Mouse (Mus musculus): ENCODE results near the gene Pced1b.

Pced1b gene

GRCm38 (mm10) chr15:97285665-97286212, 38.8 kb downstream of the Pced1b start:
- Histone ChIP-seq H3K4me3 (replicated peaks; ENCODE audit: low read length) (no peak overlapping the region), H3K4me1 (replicated peaks; ENCODE audit: low read depth, low read length) (peaks cover 39% of the 10 kb centered on the region), H3K27me3 (ENCODE audit: insufficient read depth, low read length) (no peaks in the 10 kb centered on the region), H3K9me3 (ENCODE audit: low read length) (no peaks in the 10 kb centered on the region), H3K36me3 (ENCODE audit: insufficient read depth, low read length) (no peaks in the 10 kb centered on the region)
- TF ChIP-seq CTCF (conservative IDR thresholded peaks at IDR 0.05; ENCODE audit: low read length) = no peak
- no peak for TF ChIP-seq NANOG (IDR thresholded peaks at IDR 0.05; ENCODE audit: borderline replicate concordance, low read length)
- TF ChIP-seq POU5F1 (IDR thresholded peaks at IDR 0.05; ENCODE audit: borderline replicate concordance, low read length) = no peak

GRCm38 (mm10) chr15:97286731-97287130, 39.8 kb downstream of the Pced1b start:
- no peak for TF ChIP-seq CTCF (conservative IDR thresholded peaks at IDR 0.05; ENCODE audit: low read length)
- Histone ChIP-seq H3K36me3 (ENCODE audit: insufficient read depth, low read length) (no peaks in the 10 kb centered on the region), H3K4me1 (replicated peaks; ENCODE audit: low read depth, low read length) (peaks cover 41% of the 10 kb centered on the region)

GRCm38 (mm10) chr15:97287436-97288143, 40.7 kb downstream of the Pced1b start:
- no peak overlapping the region for H3K4me3 ChIP-seq (replicated peaks; ENCODE audit: low read length)
- no peaks in the 10 kb centered on the region for H3K36me3 ChIP-seq (ENCODE audit: insufficient read depth, low read length)
- peaks cover 45% of the 10 kb centered on the region for H3K4me1 ChIP-seq (replicated peaks; ENCODE audit: low read depth, low read length)
- no peaks in the 10 kb centered on the region for H3K9me3 ChIP-seq (ENCODE audit: low read length)
- no peaks in the 10 kb centered on the region; the same call in 1 of the 2 replicates for H3K27me3 ChIP-seq (ENCODE audit: insufficient read depth, low read length)
- TF ChIP-seq POU5F1 (IDR thresholded peaks at IDR 0.05; ENCODE audit: borderline replicate concordance, low read length) = no peak
- TF ChIP-seq NANOG (IDR thresholded peaks at IDR 0.05; ENCODE audit: borderline replicate concordance, low read length) = no peak
- TF ChIP-seq CTCF (conservative IDR thresholded peaks at IDR 0.05; ENCODE audit: low read length) = no peak

More at GRCm38 (mm10) chr15:97286731-97287130, 39.8 kb downstream of the Pced1b start:
- Histone ChIP-seq H3K4me3 (replicated peaks; ENCODE audit: low read length) (no peak overlapping the region), H3K9me3 (ENCODE audit: low read length) (no peaks in the 10 kb centered on the region), H3K27me3 (ENCODE audit: insufficient read depth, low read length) (no peaks in the 10 kb centered on the region; the same call in 1 of the 2 replicates)

GRCm38 (mm10) chr15:97288690-97289089, 41.8 kb downstream of the Pced1b start:
- TF ChIP-seq POU5F1 (IDR thresholded peaks at IDR 0.05; ENCODE audit: borderline replicate concordance, low read length) (no peak), CTCF (conservative IDR thresholded peaks at IDR 0.05; ENCODE audit: low read length) (no peak), NANOG (IDR thresholded peaks at IDR 0.05; ENCODE audit: borderline replicate concordance, low read length) (no peak)
- Histone ChIP-seq H3K36me3 (ENCODE audit: insufficient read depth, low read length) (no peaks in the 10 kb centered on the region), H3K4me1 (replicated peaks; ENCODE audit: low read depth, low read length) (peaks cover 49% of the 10 kb centered on the region), H3K9me3 (ENCODE audit: low read length) (no peaks in the 10 kb centered on the region), H3K27me3 (ENCODE audit: insufficient read depth, low read length) (no peaks in the 10 kb centered on the region; the same call in 1 of the 2 replicates), H3K4me3 (replicated peaks; ENCODE audit: low read length) (no peak overlapping the region)

- Histone ChIP-seq H3K9me3 (ENCODE audit: low read length) (no peaks in the 10 kb centered on the region), H3K27me3 (ENCODE audit: insufficient read depth, low read length) (no peaks in the 10 kb centered on the region; the same call in 1 of the 2 replicates), H3K4me1 (replicated peaks; ENCODE audit: low read depth, low read length) (peaks cover 49% of the 10 kb centered on the region), H3K36me3 (ENCODE audit: insufficient read depth, low read length) (no peaks in the 10 kb centered on the region), H3K4me3 (replicated peaks; ENCODE audit: low read length) (no peak overlapping the region)
- TF ChIP-seq CTCF (conservative IDR thresholded peaks at IDR 0.05; ENCODE audit: low read length) (no peak), NANOG (IDR thresholded peaks at IDR 0.05; ENCODE audit: borderline replicate concordance, low read length) (no peak), POU5F1 (IDR thresholded peaks at IDR 0.05; ENCODE audit: borderline replicate concordance, low read length) (no peak)
Observed at GRCm38 (mm10) chr15:97289176-97289575, 42.3 kb downstream of the Pced1b start.

- no peaks in the 10 kb centered on the region for H3K9me3 ChIP-seq (ENCODE audit: low read length)
- H3K4me3 ChIP-seq (replicated peaks; ENCODE audit: low read length) = no peak overlapping the region
- peaks cover 49% of the 10 kb centered on the region for H3K4me1 ChIP-seq (replicated peaks; ENCODE audit: low read depth, low read length)
- H3K27me3 ChIP-seq (ENCODE audit: insufficient read depth, low read length) = no peaks in the 10 kb centered on the region; the same call in 1 of the 2 replicates
- H3K36me3 ChIP-seq (ENCODE audit: insufficient read depth, low read length) = no peaks in the 10 kb centered on the region
- no peak for TF ChIP-seq CTCF (conservative IDR thresholded peaks at IDR 0.05; ENCODE audit: low read length)
- no peak for TF ChIP-seq NANOG (IDR thresholded peaks at IDR 0.05; ENCODE audit: borderline replicate concordance, low read length)
- no peak for TF ChIP-seq POU5F1 (IDR thresholded peaks at IDR 0.05; ENCODE audit: borderline replicate concordance, low read length)
Observed at GRCm38 (mm10) chr15:97290351-97290750, 43.4 kb downstream of the Pced1b start.

GRCm38 (mm10) chr15:97291291-97292050, 44.6 kb downstream of the Pced1b start:
- H3K4me3 ChIP-seq (replicated peaks; ENCODE audit: low read length) = peak overlapping the region; percentile 10; the same call in 1 of the 2 replicates
- no peaks in the 10 kb centered on the region; the same call in 1 of the 2 replicates for H3K27me3 ChIP-seq (ENCODE audit: insufficient read depth, low read length)
- no peaks in the 10 kb centered on the region for H3K36me3 ChIP-seq (ENCODE audit: insufficient read depth, low read length)
- no peaks in the 10 kb centered on the region for H3K9me3 ChIP-seq (ENCODE audit: low read length)
- TF ChIP-seq POU5F1 (IDR thresholded peaks at IDR 0.05; ENCODE audit: borderline replicate concordance, low read length) (no peak), CTCF (conservative IDR thresholded peaks at IDR 0.05; ENCODE audit: low read length) (no peak)
- peaks cover 47% of the 10 kb centered on the region for H3K4me1 ChIP-seq (replicated peaks; ENCODE audit: low read depth, low read length)

- no peaks in the 10 kb centered on the region for H3K9me3 ChIP-seq (ENCODE audit: low read length)
- TF ChIP-seq CTCF (conservative IDR thresholded peaks at IDR 0.05; ENCODE audit: low read length) (no peak), POU5F1 (IDR thresholded peaks at IDR 0.05; ENCODE audit: borderline replicate concordance, low read length) (no peak), NANOG (IDR thresholded peaks at IDR 0.05; ENCODE audit: borderline replicate concordance, low read length) (no peak)
- H3K4me3 ChIP-seq (replicated peaks; ENCODE audit: low read length) = no peak overlapping the region
- no peaks in the 10 kb centered on the region for H3K36me3 ChIP-seq (ENCODE audit: insufficient read depth, low read length)
- H3K27me3 ChIP-seq (ENCODE audit: insufficient read depth, low read length) = no peaks in the 10 kb centered on the region
- peaks cover 4% of the 10 kb centered on the region for H3K4me1 ChIP-seq (replicated peaks; ENCODE audit: low read depth, low read length)
Observed at GRCm38 (mm10) chr15:97307935-97308334, 61.0 kb downstream of the Pced1b start.
